Mouse (Mus musculus) 3134 (cell line): ENCODE measurements around the gene Olfr402.
"Not testable (repeated sequence)": the region's sequence is repeated elsewhere in the genome, so short reads cannot be mapped to it uniquely, and the experiment has no call there.

Experiments
- DNase-seq: peaks from one replicate; pipeline ENCODE4 v3.0.0-alpha.2; 2011; ENCODE audit warnings: low spot score; ENCODE audit not compliant: insufficient read length; ENCODE audit errors: extremely low read depth

Olfr402 gene

DNA sequence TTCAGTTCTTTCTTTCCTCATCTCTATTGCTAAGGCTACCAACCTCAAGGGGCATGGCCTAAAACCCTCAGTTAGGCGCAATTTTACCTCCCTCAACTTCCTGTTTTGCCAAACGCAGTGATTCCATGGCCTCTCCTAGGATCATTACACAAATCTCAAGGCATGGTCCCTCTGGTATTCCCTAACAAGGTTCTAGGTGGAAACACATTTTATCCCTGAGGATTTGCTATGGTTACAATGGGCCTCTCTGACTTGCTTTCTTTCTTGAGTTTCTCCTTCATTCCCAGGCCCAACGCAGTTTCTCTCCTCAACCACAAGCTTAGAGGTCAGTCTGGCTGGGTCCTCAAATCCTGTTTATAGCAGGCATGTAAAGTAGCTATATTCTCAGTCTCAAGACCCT, at the start of gene Olfr402:
Olfr402 (plus strand) TSS at position 301 of the 400 bp plus-strand sequence.
- no peak for DNase-seq

DNA sequence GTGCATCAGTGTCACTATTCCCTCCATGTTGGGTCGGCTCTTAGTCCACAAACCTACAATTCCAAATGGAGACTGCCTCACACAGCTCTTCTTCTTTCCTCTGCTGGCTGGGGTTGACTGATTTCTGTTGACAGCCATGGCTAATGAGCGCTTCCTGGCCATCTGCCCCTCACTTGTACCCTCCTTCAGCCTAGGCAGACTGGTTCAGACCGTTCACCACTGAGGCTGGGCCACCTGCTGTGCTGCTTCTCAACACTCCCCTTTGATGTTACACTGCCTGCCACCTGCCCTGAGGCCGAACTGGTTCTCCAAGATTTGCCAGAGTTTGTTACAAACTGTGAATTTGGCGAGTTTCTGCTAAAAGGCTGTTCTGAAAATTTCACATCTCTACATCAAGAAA, 48.3 kb upstream of the Olfr402 start:
- DNase-seq, result no peak

DNA sequence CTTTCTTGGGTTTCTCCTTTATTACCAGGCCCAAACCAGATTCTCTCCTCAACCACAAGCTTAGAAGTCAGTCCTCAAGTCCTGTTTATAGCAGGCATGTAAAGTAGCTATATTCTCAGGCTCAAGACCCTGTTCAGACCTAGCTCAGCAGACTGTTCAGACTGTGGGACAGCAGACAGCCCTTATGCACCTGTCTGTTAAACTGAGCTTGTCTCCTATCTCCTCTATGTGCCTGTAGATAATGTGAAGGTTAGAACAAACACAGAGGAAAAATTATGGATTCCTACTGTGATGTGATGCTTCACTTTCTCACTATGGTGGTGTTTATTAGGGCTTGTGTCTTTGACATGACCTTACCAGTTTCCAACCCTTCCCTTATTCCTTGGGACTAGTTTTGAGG, 39.9 kb upstream of the Olfr402 start, which contains the start of gene Olfr401:
Olfr401 (plus strand) TSS at position 301 of the 400 bp plus-strand sequence.
- DNase-seq, result no peak

- DNase-seq, result not testable (repeated sequence)
Observed at GRCm38 (mm10) chr11:74140001-74140400, 13.3 kb upstream of the Olfr402 start.

DNA sequence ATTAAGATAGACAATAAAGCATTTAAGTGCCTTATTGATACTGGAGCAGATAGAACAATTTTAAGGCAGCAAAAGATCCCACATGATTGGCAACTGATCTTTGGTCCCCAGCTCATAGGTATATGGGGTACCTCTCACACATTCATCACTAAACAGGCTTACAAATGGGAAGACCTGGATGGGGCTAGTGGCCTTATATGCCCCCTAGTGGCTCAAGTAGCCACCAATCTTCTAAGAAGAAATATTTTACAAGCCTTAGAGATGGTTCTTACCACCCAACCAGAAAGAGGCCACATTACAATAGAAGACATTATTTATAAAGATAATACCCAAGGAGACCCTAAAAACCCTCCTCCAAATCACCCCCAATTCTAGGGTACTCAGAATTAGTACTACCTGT, 7.5 kb upstream of the Olfr402 start:
- no peak for DNase-seq

DNA sequence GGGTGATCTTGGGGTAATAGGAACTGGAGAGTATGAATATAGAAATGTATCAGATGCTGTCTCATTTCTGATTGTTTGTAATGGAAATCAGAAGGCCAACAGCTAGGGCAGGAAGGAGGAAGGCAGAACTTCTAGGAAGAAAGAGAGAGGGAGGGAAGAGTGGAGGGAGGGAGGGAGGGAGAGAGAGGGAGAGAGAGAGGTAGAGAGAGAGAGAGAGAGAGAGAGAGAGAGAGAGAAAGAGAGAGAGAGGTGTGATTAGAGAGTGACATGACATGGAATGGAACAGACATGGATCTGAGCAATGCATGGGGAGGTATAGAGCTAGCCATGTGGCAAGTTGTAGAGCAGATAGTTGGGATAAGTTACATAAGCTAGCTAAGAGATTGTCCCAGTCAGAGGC, 15.4 kb downstream of the Olfr402 start:
- DNase-seq, result no peak

GRCm38 (mm10) chr11:74183168-74183567, 29.8 kb downstream of the Olfr402 start:
- no peak for DNase-seq

- no peak for DNase-seq
Observed at GRCm38 (mm10) chr11:74183745-74184144, 30.4 kb downstream of the Olfr402 start.

GRCm38 (mm10) chr11:74185949-74186348, 32.6 kb downstream of the Olfr402 start, which contains the start of gene Olfr403:
Olfr403 (plus strand) TSS chr11:74186249.
- no peak for DNase-seq
